In the genomic region with DNA sequence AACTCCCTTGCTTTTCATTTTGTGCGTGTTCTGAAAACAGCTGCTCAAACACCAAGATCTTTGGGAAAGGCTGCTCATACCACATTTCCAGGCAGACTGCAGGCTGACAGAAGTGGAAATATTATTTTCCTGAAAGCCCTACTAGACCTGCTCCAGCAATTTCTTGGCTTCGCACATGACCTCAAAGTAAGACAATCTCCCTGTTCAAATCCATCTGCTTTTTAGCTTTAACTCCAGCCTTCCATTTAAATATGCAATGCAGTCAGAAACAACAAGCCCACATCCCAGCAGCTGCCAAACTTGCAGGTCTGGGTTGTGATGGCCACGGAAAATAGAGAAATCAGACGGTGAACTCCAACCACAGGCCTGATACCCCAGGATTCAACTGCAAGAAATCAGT, we compare ENCODE assay signal across 31 mouse cellular contexts. TPM values are rescaled to one million over a fixed set of nuclear protein-coding genes. Genes with fewer than 3 reads are reported as not detected.
DNase-seq lines count a peak whose midpoint lies in the region; ATAC-seq and TF ChIP-seq lines count a peak whose summit lies in the region.
"Had no signal": no experiment of that assay in that cellular context is flagged by ENCODE, and none has a peak within 500 bp of the region (broad histone marks: within the 10 kb centered on the region; RNA-seq: fewer than 3 reads in every experiment).

No protein-coding gene starts in this region.

- no peak overlapping the region for H3K9ac ChIP-seq in embryonic facial prominence, embryonic 13.5 days
- no peak overlapping the region for H3K9ac ChIP-seq in limb, embryonic 13.5 days
- H3K9ac ChIP-seq in limb, embryonic 14.5 days (ENCODE audit: low read depth, low read length, severe bottlenecking): no peak overlapping the region
- H3K9ac ChIP-seq in intestine, embryonic 15.5 days: no peak overlapping the region
- H3K9ac ChIP-seq: embryonic facial prominence, embryonic 12.5 days; forebrain, postnatal 0 days; heart, embryonic 13.5 days; hindbrain, embryonic 14.5 days had no signal

- 0 out of 2 replicates have a peak overlapping the region, but pooled peaks have one; percentile 52 for H3K27ac ChIP-seq in embryonic facial prominence, embryonic 13.5 days
- H3K27ac ChIP-seq in embryonic facial prominence, embryonic 10.5 days (replicated peaks): no peak overlapping the region
- H3K27ac ChIP-seq in limb, embryonic 13.5 days: peak overlapping the region; percentile 72; the same call in 1 of the 2 replicates
- no peak overlapping the region for H3K27ac ChIP-seq in limb, embryonic 10.5 days
- H3K27ac ChIP-seq in limb, embryonic 14.5 days (replicated peaks; ENCODE audit: low read depth, low read length): no peak overlapping the region
- H3K27ac ChIP-seq in intestine, embryonic 15.5 days: no peak overlapping the region
- H3K27ac ChIP-seq: embryonic facial prominence, embryonic 12.5 days; heart, embryonic 13.5 days; hindbrain, embryonic 14.5 days; hindbrain, postnatal 0 days had no signal

- peaks cover 17% of the 10 kb centered on the region; the same call in 1 of the 2 replicates for H3K4me1 ChIP-seq in embryonic facial prominence, embryonic 13.5 days
- peaks cover 9% of the 10 kb centered on the region for H3K4me1 ChIP-seq in embryonic facial prominence, embryonic 10.5 days
- H3K4me1 ChIP-seq in limb, embryonic 13.5 days: 0 out of 2 replicates have a peak, but pooled peaks cover 3% of the 10 kb centered on the region
- H3K4me1 ChIP-seq in limb, embryonic 10.5 days: peaks cover 21% of the 10 kb centered on the region
- H3K4me1 ChIP-seq in limb, embryonic 14.5 days (ENCODE audit: control insufficient read depth, insufficient read depth, low read length): 0 out of 2 replicates have a peak, but pooled peaks cover 9% of the 10 kb centered on the region
- H3K4me1 ChIP-seq in intestine, embryonic 15.5 days (replicated peaks): no peaks in the 10 kb centered on the region
- H3K4me1 ChIP-seq: heart, embryonic 13.5 days had no signal

- no peaks in the 10 kb centered on the region for H3K27me3 ChIP-seq in embryonic facial prominence, embryonic 13.5 days
- no peaks in the 10 kb centered on the region for H3K27me3 ChIP-seq in embryonic facial prominence, embryonic 10.5 days (replicated peaks; ENCODE audit: low read depth, poor library complexity, severe bottlenecking)
- no peaks in the 10 kb centered on the region for H3K27me3 ChIP-seq in limb, embryonic 13.5 days
- no peaks in the 10 kb centered on the region for H3K27me3 ChIP-seq in limb, embryonic 10.5 days (ENCODE audit: low read depth, poor library complexity, severe bottlenecking)
- H3K27me3 ChIP-seq in limb, embryonic 14.5 days (ENCODE audit: control insufficient read depth, insufficient read depth, low read length): no peaks in the 10 kb centered on the region
- H3K27me3 ChIP-seq in intestine, embryonic 15.5 days (replicated peaks): no peaks in the 10 kb centered on the region
- H3K27me3 ChIP-seq: embryonic facial prominence, embryonic 12.5 days; heart, embryonic 13.5 days had no signal

- H3K9me3 ChIP-seq in embryonic facial prominence, embryonic 13.5 days: no peaks in the 10 kb centered on the region
- H3K9me3 ChIP-seq in embryonic facial prominence, embryonic 10.5 days: no peaks in the 10 kb centered on the region
- 0 out of 2 replicates have a peak, but pooled peaks cover 3% of the 10 kb centered on the region for H3K9me3 ChIP-seq in limb, embryonic 13.5 days
- no peaks in the 10 kb centered on the region for H3K9me3 ChIP-seq in limb, embryonic 10.5 days (replicated peaks)
- H3K9me3 ChIP-seq in limb, embryonic 14.5 days (ENCODE audit: control insufficient read depth, low read length): no peaks in the 10 kb centered on the region
- H3K9me3 ChIP-seq in intestine, embryonic 15.5 days: no peaks in the 10 kb centered on the region
- H3K9me3 ChIP-seq: embryonic facial prominence, embryonic 12.5 days had no signal

- H3K4me2 ChIP-seq in embryonic facial prominence, embryonic 13.5 days: no peak overlapping the region
- no peak overlapping the region for H3K4me2 ChIP-seq in limb, embryonic 13.5 days (replicated peaks)
- no peak overlapping the region for H3K4me2 ChIP-seq in limb, embryonic 14.5 days (replicated peaks; ENCODE audit: low read depth, low read length, severe bottlenecking)
- H3K4me2 ChIP-seq in intestine, embryonic 15.5 days (replicated peaks): no peak overlapping the region
- H3K4me2 ChIP-seq: embryonic facial prominence, embryonic 12.5 days; heart, embryonic 13.5 days; hindbrain, embryonic 14.5 days had no signal

- 54% methylated on average over 4 of the region's 4 CpGs for WGBS in embryonic facial prominence, embryonic 13.5 days
- 92% methylated on average over 4 of the region's 4 CpGs for WGBS in embryonic facial prominence, embryonic 10.5 days
- WGBS in limb, embryonic 13.5 days: 68% methylated on average over 4 of the region's 4 CpGs
- WGBS in limb, embryonic 10.5 days: 89% methylated on average over 4 of the region's 4 CpGs
- WGBS in limb, embryonic 14.5 days: 62% methylated on average over 4 of the region's 4 CpGs
- WGBS in intestine, embryonic 15.5 days: 87% methylated on average over 4 of the region's 4 CpGs

- DNase-seq in embryonic facial prominence, embryonic 10.5 days (ENCODE audit: low spot score): no peak
- no peak for DNase-seq in limb, embryonic 10.5 days (ENCODE audit: low spot score)
- DNase-seq in limb, embryonic 14.5 days (ENCODE audit: low spot score): no peak
- DNase-seq: adrenal gland, adult 8-10 months; adrenal gland, postnatal 25 days; cerebellum, adult 11-12 months; cerebellum, adult 8-10 months; cerebellum, postnatal 10 days; cerebellum, postnatal 36 days; forebrain, postnatal 0 days; gastrocnemius, adult 2 months; gastrocnemius, postnatal 14 days; heart, adult 18-20 months; heart, postnatal 14 days; heart, postnatal 4 days had no signal

- H3K4me3 ChIP-seq in embryonic facial prominence, embryonic 13.5 days: no peak overlapping the region
- no peak overlapping the region for H3K4me3 ChIP-seq in embryonic facial prominence, embryonic 10.5 days
- H3K4me3 ChIP-seq in limb, embryonic 13.5 days: no peak overlapping the region
- H3K4me3 ChIP-seq in limb, embryonic 10.5 days: no peak overlapping the region
- H3K4me3 ChIP-seq in limb, embryonic 14.5 days (replicated peaks; ENCODE audit: low read length): no peak overlapping the region
- no peak overlapping the region for H3K4me3 ChIP-seq in intestine, embryonic 15.5 days (replicated peaks)
- H3K4me3 ChIP-seq: embryonic facial prominence, embryonic 12.5 days; gastrocnemius, adult 2 months; heart, embryonic 13.5 days had no signal

- no peak for ATAC-seq in embryonic facial prominence, embryonic 13.5 days (ENCODE audit: insufficient number of reproducible peaks, insufficient read depth, low FRiP score, low TSS enrichment, low read depth)
- ATAC-seq in limb, embryonic 13.5 days (ENCODE audit: low FRiP score, low read depth): no peak
- peak; percentile 60 for ATAC-seq in limb, embryonic 14.5 days (ENCODE audit: low FRiP score, low read depth)
- no peak for ATAC-seq in intestine, embryonic 15.5 days
- ATAC-seq: activated CD4-positive, CD25-positive, alpha-beta regulatory T cell, adult 4 months; forebrain, embryonic 14.5 days; forebrain, postnatal 0 days; hindbrain, postnatal 0 days; inflammation-experienced regulatory T-cells, adult 6 months had no signal

- TF ChIP-seq POLR2A in limb, embryonic 14.5 days (IDR thresholded peaks at IDR 0.05; ENCODE audit: borderline replicate concordance, extremely low read depth, insufficient read depth, insufficient read length): no peak

- no peaks in the 10 kb centered on the region for H3K36me3 ChIP-seq in embryonic facial prominence, embryonic 13.5 days
- H3K36me3 ChIP-seq in embryonic facial prominence, embryonic 10.5 days (replicated peaks): no peaks in the 10 kb centered on the region
- H3K36me3 ChIP-seq in limb, embryonic 13.5 days: no peaks in the 10 kb centered on the region
- no peaks in the 10 kb centered on the region for H3K36me3 ChIP-seq in limb, embryonic 10.5 days
- H3K36me3 ChIP-seq in limb, embryonic 14.5 days (ENCODE audit: control insufficient read depth, insufficient read depth, low read length): no peaks in the 10 kb centered on the region
- H3K36me3 ChIP-seq in intestine, embryonic 15.5 days: no peaks in the 10 kb centered on the region
- H3K36me3 ChIP-seq: embryonic facial prominence, embryonic 12.5 days; heart, embryonic 13.5 days had no signal

RNA-seq across cellular contexts. Expression of a gene that starts 39.3 kb away (rescaled TPM):
- polyA plus RNA-seq in embryonic facial prominence, embryonic 13.5 days (2015; fragmentation: Nextera tagmentation; extraction: Ambion mirVana): not detected in 2 replicates
- polyA plus RNA-seq in embryonic facial prominence, embryonic 10.5 days (2016; fragmentation: Nextera tagmentation; extraction: Ambion mirVana): not detected in 2 replicates
- polyA plus RNA-seq in limb, embryonic 13.5 days (2015; fragmentation: Nextera tagmentation; extraction: Ambion mirVana): not detected in 2 replicates
- polyA plus RNA-seq in limb, embryonic 10.5 days (2016; fragmentation: Nextera tagmentation; extraction: Ambion mirVana): not detected in 2 replicates
- not detected in 2 replicates for polyA plus RNA-seq in limb, embryonic 14.5 days (2012; rRNA removed)
- not detected in 2 replicates for polyA plus RNA-seq in limb, embryonic 14.5 days (2014; fragmentation: Nextera tagmentation; extraction: Ambion mirVana)
- polyA plus RNA-seq in intestine, embryonic 15.5 days (2015; fragmentation: Nextera tagmentation; extraction: Ambion mirVana): not detected in 2 replicates
- polyA plus RNA-seq: activated CD4-positive, CD25-positive, alpha-beta regulatory T cell, adult 4 months; brain, embryonic 14.5 days; cortical plate, adult 2 months; embryonic facial prominence, embryonic 12.5 days; forebrain, embryonic 11.5 days; frontal cortex, adult 2 months; heart, embryonic 13.5 days; heart, embryonic 16.5 days; hindbrain, embryonic 11.5 days; hindbrain, postnatal 0 days; inflammation-experienced regulatory T-cells, adult 6 months had no signal

RNA-seq across cellular contexts. Expression of a gene that starts 55.1 kb away (rescaled TPM):
- 39.6 and 41.1 TPM in 2 replicates for polyA plus RNA-seq in embryonic facial prominence, embryonic 13.5 days (2015; fragmentation: Nextera tagmentation; extraction: Ambion mirVana)
- 28.0 and 30.8 TPM in 2 replicates for polyA plus RNA-seq in embryonic facial prominence, embryonic 10.5 days (2016; fragmentation: Nextera tagmentation; extraction: Ambion mirVana)
- polyA plus RNA-seq in limb, embryonic 13.5 days (2015; fragmentation: Nextera tagmentation; extraction: Ambion mirVana): 36.4 and 41.7 TPM in 2 replicates
- 38.7 and 44.0 TPM in 2 replicates for polyA plus RNA-seq in limb, embryonic 10.5 days (2016; fragmentation: Nextera tagmentation; extraction: Ambion mirVana)
- polyA plus RNA-seq in limb, embryonic 14.5 days (2012; rRNA removed): 28.5 and 29.6 TPM in 2 replicates
- polyA plus RNA-seq in limb, embryonic 14.5 days (2014; fragmentation: Nextera tagmentation; extraction: Ambion mirVana): 40.5 and 46.1 TPM in 2 replicates
- polyA plus RNA-seq in intestine, embryonic 15.5 days (2015; fragmentation: Nextera tagmentation; extraction: Ambion mirVana): 44.2 and 44.8 TPM in 2 replicates

RNA-seq across cellular contexts. Expression of a gene that starts 55.3 kb away (rescaled TPM):
- 217 and 249 TPM in 2 replicates for polyA plus RNA-seq in embryonic facial prominence, embryonic 13.5 days (2015; fragmentation: Nextera tagmentation; extraction: Ambion mirVana)
- polyA plus RNA-seq in embryonic facial prominence, embryonic 10.5 days (2016; fragmentation: Nextera tagmentation; extraction: Ambion mirVana): 198 and 199 TPM in 2 replicates
- polyA plus RNA-seq in limb, embryonic 13.5 days (2015; fragmentation: Nextera tagmentation; extraction: Ambion mirVana): 210 and 213 TPM in 2 replicates
- 157 and 165 TPM in 2 replicates for polyA plus RNA-seq in limb, embryonic 10.5 days (2016; fragmentation: Nextera tagmentation; extraction: Ambion mirVana)
- 96.4 and 136 TPM in 2 replicates for polyA plus RNA-seq in limb, embryonic 14.5 days (2012; rRNA removed)
- polyA plus RNA-seq in limb, embryonic 14.5 days (2014; fragmentation: Nextera tagmentation; extraction: Ambion mirVana): 257 and 263 TPM in 2 replicates
- polyA plus RNA-seq in intestine, embryonic 15.5 days (2015; fragmentation: Nextera tagmentation; extraction: Ambion mirVana): 327 and 358 TPM in 2 replicates

Comparison
In these comparisons a context has a peak if more than half of its experiments do, and no peak if none do; other contexts are left out.
1. H3K27ac ChIP-seq: peak in embryonic facial prominence, embryonic 13.5 days (single experiment) and limb, embryonic 13.5 days (single experiment); none in embryonic facial prominence, embryonic 10.5 days (single experiment), limb, embryonic 10.5 days (single experiment), limb, embryonic 14.5 days (single experiment) and intestine, embryonic 15.5 days (single experiment).